Mouse (Mus musculus): ENCODE measurements around the gene Xrcc2.

DNA sequence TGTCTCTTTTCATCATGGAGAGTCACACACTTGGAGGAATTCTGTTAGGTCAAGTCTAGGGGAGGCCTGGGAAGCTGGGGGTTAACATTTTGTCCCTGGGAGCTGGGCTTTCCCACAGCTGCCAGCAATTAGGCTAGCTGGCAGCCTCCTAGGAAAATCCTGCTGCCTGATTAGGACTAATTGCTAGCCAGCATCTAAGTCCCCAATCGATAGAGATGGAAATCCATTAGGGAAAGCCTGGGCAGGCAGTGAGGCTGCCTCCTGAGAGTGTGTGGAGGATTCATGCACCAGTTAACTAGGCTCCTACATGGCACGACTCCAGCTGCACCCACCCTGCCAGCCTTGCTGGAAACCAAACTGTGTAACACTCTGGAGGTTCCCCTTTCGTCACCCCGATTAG, 39.5 kb downstream of the Xrcc2 start:
- no peak for TF ChIP-seq POLR2A (IDR thresholded peaks at IDR 0.05; ENCODE audit: extremely low read depth, insufficient read depth, low read length)
- TF ChIP-seq CTCF (IDR thresholded peaks at IDR 0.05; ENCODE audit: low read depth, low read length) = no peak

Data from liver, adult 2 months (tissue).